Mouse (Mus musculus) c-Kit-positive CD71-positive TER-119-negative erythroid progenitor cells, embryonic 14.5 days (primary cell): Measurements from ENCODE around the gene Sdc3.

Source experiments
- DNase-seq: peaks from one replicate; pipeline ENCODE4 v3.0.0-alpha.2; 2013; ENCODE audit warnings: low read depth

The Sdc3 gene

GRCm38 (mm10) chr4:130793180-130793501 lies 804 bp downstream of the Sdc3 start:
- DNase-seq: no peak

- no peak for DNase-seq
These were observed 2.4 kb downstream of the Sdc3 start for GRCm38 (mm10) chr4:130794771-130795170.

GRCm38 (mm10) chr4:130795970-130796369 lies 3.6 kb downstream of the Sdc3 start:
- no peak for DNase-seq

GRCm38 (mm10) chr4:130797201-130798051 lies 5.1 kb downstream of the Sdc3 start:
- no peak for DNase-seq

- no peak for DNase-seq
These were observed 6.1 kb downstream of the Sdc3 start for GRCm38 (mm10) chr4:130798416-130798815.

- DNase-seq: no peak
These were observed 6.8 kb downstream of the Sdc3 start for GRCm38 (mm10) chr4:130799118-130799517.

- no peak for DNase-seq
These were observed 7.2 kb downstream of the Sdc3 start for GRCm38 (mm10) chr4:130799582-130799981.

- DNase-seq: no peak
These were observed 7.8 kb downstream of the Sdc3 start for GRCm38 (mm10) chr4:130800147-130800546.

GRCm38 (mm10) chr4:130801198-130801597 lies 8.9 kb downstream of the Sdc3 start:
- DNase-seq: no peak

- no peak for DNase-seq
These were observed 9.4 kb downstream of the Sdc3 start for GRCm38 (mm10) chr4:130801624-130802329.

GRCm38 (mm10) chr4:130803591-130803990 lies 11.3 kb downstream of the Sdc3 start:
- DNase-seq: no peak

GRCm38 (mm10) chr4:130804292-130804691 lies 12.0 kb downstream of the Sdc3 start:
- DNase-seq: no peak

GRCm38 (mm10) chr4:130804771-130805361 lies 12.5 kb downstream of the Sdc3 start:
- DNase-seq: no peak

- DNase-seq: no peak
These were observed 13.4 kb downstream of the Sdc3 start for GRCm38 (mm10) chr4:130805746-130806145.

- no peak for DNase-seq
These were observed 14.4 kb downstream of the Sdc3 start for GRCm38 (mm10) chr4:130806746-130807145.

GRCm38 (mm10) chr4:130809784-130810183 lies 17.4 kb downstream of the Sdc3 start:
- no peak for DNase-seq

- no peak for DNase-seq
These were observed 18.5 kb downstream of the Sdc3 start for GRCm38 (mm10) chr4:130810845-130811244.

GRCm38 (mm10) chr4:130811385-130811784 lies 19.0 kb downstream of the Sdc3 start:
- DNase-seq: no peak

GRCm38 (mm10) chr4:130813958-130814357 lies 21.6 kb downstream of the Sdc3 start:
- no peak for DNase-seq

GRCm38 (mm10) chr4:130814742-130815330 lies 22.5 kb downstream of the Sdc3 start:
- DNase-seq: no peak

GRCm38 (mm10) chr4:130815860-130816259 lies 23.5 kb downstream of the Sdc3 start:
- no peak for DNase-seq

GRCm38 (mm10) chr4:130819806-130820205 lies 27.5 kb downstream of the Sdc3 start:
- DNase-seq: no peak
